Mouse (Mus musculus) hindbrain, embryonic 15.5 days (tissue): ENCODE data around the gene Fam196a. TPM values are rescaled to one million over a fixed set of nuclear protein-coding genes. Genes with fewer than 3 reads are reported as not detected.

Experiments used
- ATAC-seq: fragments of 200-750 bp; cut with Nextera tagmentation; 2 replicates; pipeline ENCODE4 v1.8.0; 2017; ENCODE audit warnings: low read depth, moderate number of reproducible peaks, moderate TSS enrichment; ENCODE audit not compliant: low FRiP score
- H3K27ac ChIP-seq: fragments of 300-500 bp; sonication (generic); replicated peaks from 2 replicates; pipeline ENCODE4 v1.5.1; 2015; ENCODE audit warnings: mild to moderate bottlenecking, inconsistent platforms
- H3K27me3 ChIP-seq: fragments of 300-500 bp; sonication (generic); 2 replicates; pipeline ENCODE4 v1.6.1; 2015; ENCODE audit warnings: control low read depth, inconsistent platforms
- H3K36me3 ChIP-seq: fragments of 300-500 bp; sonication (generic); 2 replicates; pipeline ENCODE4 v1.6.1; 2015; ENCODE audit warnings: control low read depth, inconsistent platforms
- H3K4me1 ChIP-seq: fragments of 300-500 bp; sonication (generic); replicated peaks from 2 replicates; pipeline ENCODE4 v1.6.1; 2015; ENCODE audit warnings: control low read depth, inconsistent platforms
- H3K4me2 ChIP-seq: fragments of 300-500 bp; sonication (generic); 2 replicates; pipeline ENCODE4 v1.6.1; 2015; ENCODE audit warnings: moderate library complexity, mild to moderate bottlenecking, inconsistent platforms
- H3K4me3 ChIP-seq: fragments of 300-500 bp; sonication (generic); 2 replicates; pipeline ENCODE4 v1.5.1; 2015; ENCODE audit warnings: mild to moderate bottlenecking, inconsistent platforms
- H3K9ac ChIP-seq: fragments of 300-500 bp; sonication (generic); 2 replicates; pipeline ENCODE4 v1.6.1; 2015; ENCODE audit warnings: inconsistent platforms
- H3K9me3 ChIP-seq: fragments of 300-500 bp; sonication (generic); 2 replicates; pipeline ENCODE4 v1.6.1; 2016; ENCODE audit warnings: control low read depth, inconsistent platforms
- WGBS: fragments of 180-500 bp; shearing (Covaris S2); methylation state at CpG from one replicate; pipeline ENCODE4 v1.1.7; 2015; 5-methylcytosine and 5-hydroxymethylcytosine counted together
- polyA plus RNA-seq: library from polyadenylated mRNA; unstranded; fragments of >200 nt; fragmentation: Nextera tagmentation; extraction: Ambion mirVana; gene quantifications from 2 replicates; pipeline ENCODE4 v1.2.1, GENCODE M21; 2015

Gene Fam196a
- polyA plus RNA-seq, result 10.8 and 11.9 TPM in 2 replicates

GRCm38 (mm10) chr7:134937927-134938609, at the start of gene Fam196a:
TSS of gene Fam196a (minus strand) at chr7:134938430.
- Histone ChIP-seq H3K27me3 (peaks cover 8% of the 10 kb centered on the region; the same call in 1 of the 2 replicates), H3K4me3 (peak within 1 kb of the TSS; percentile 69), H3K27ac (peak within 1 kb of the TSS; percentile 82), H3K4me1 (peaks cover 33% of the 10 kb centered on the region), H3K9me3 (no peaks in the 10 kb centered on the region), H3K4me2 (peak within 1 kb of the TSS; percentile 93), H3K9ac (peak within 1 kb of the TSS; percentile 64), H3K36me3 (no peaks in the 10 kb centered on the region)
- ATAC-seq, result peak; percentile 91
- WGBS, result 1% methylated on average over 52 of the region's 71 CpGs

- Histone ChIP-seq H3K4me1 (no peaks in the 10 kb centered on the region), H3K27ac (no peak overlapping the region), H3K4me3 (no peak overlapping the region), H3K27me3 (no peaks in the 10 kb centered on the region), H3K9me3 (no peaks in the 10 kb centered on the region), H3K9ac (no peak overlapping the region), H3K36me3 (no peaks in the 10 kb centered on the region), H3K4me2 (no peak overlapping the region)
- ATAC-seq, result no peak
- 78% methylated on average over 2 of the region's 2 CpGs for WGBS
Observed at GRCm38 (mm10) chr7:134961608-134962007, 23.4 kb upstream of the Fam196a start.

GRCm38 (mm10) chr7:134960871-134961270, 22.6 kb upstream of the Fam196a start:
- ATAC-seq, result no peak
- Histone ChIP-seq H3K27me3 (no peaks in the 10 kb centered on the region), H3K36me3 (no peaks in the 10 kb centered on the region), H3K4me2 (no peak overlapping the region), H3K4me1 (no peaks in the 10 kb centered on the region), H3K9me3 (no peaks in the 10 kb centered on the region), H3K4me3 (no peak overlapping the region), H3K9ac (no peak overlapping the region), H3K27ac (no peak overlapping the region)
- WGBS, result 63% methylated on average over 4 of the region's 4 CpGs

GRCm38 (mm10) chr7:134959086-134959485, 20.9 kb upstream of the Fam196a start:
- Histone ChIP-seq H3K4me2 (no peak overlapping the region), H3K27me3 (no peaks in the 10 kb centered on the region), H3K9ac (no peak overlapping the region), H3K27ac (no peak overlapping the region), H3K4me3 (no peak overlapping the region), H3K9me3 (no peaks in the 10 kb centered on the region), H3K36me3 (no peaks in the 10 kb centered on the region), H3K4me1 (no peaks in the 10 kb centered on the region)
- no peak for ATAC-seq
- 88% methylated on average over 6 of the region's 6 CpGs for WGBS

- Histone ChIP-seq H3K36me3 (no peaks in the 10 kb centered on the region), H3K9me3 (no peaks in the 10 kb centered on the region), H3K9ac (no peak overlapping the region), H3K4me1 (0 out of 2 replicates have a peak, but pooled peaks cover 4% of the 10 kb centered on the region), H3K27me3 (no peaks in the 10 kb centered on the region), H3K4me3 (no peak overlapping the region), H3K27ac (no peak overlapping the region), H3K4me2 (no peak overlapping the region)
- WGBS, result 85% methylated on average over 7 of the region's 7 CpGs
- ATAC-seq, result no peak
Observed at GRCm38 (mm10) chr7:134945925-134946716, 7.9 kb upstream of the Fam196a start.

- 75% methylated on average over 7 of the region's 7 CpGs for WGBS
- H3K27ac ChIP-seq, result no peak overlapping the region
- no peak overlapping the region for H3K4me3 ChIP-seq
- H3K4me2 ChIP-seq, result no peak overlapping the region
- H3K9ac ChIP-seq, result no peak overlapping the region
- H3K27me3 ChIP-seq, result 0 out of 2 replicates have a peak, but pooled peaks cover 4% of the 10 kb centered on the region
- H3K36me3 ChIP-seq, result no peaks in the 10 kb centered on the region
- ATAC-seq, result no peak
- H3K9me3 ChIP-seq, result no peaks in the 10 kb centered on the region
- peaks cover 7% of the 10 kb centered on the region for H3K4me1 ChIP-seq
Observed at GRCm38 (mm10) chr7:134943701-134944100, 5.5 kb upstream of the Fam196a start.

- Histone ChIP-seq H3K4me2 (no peak overlapping the region), H3K36me3 (no peaks in the 10 kb centered on the region), H3K9ac (no peak overlapping the region), H3K9me3 (no peaks in the 10 kb centered on the region), H3K4me1 (peaks cover 12% of the 10 kb centered on the region), H3K27ac (no peak overlapping the region), H3K4me3 (no peak overlapping the region), H3K27me3 (0 out of 2 replicates have a peak, but pooled peaks cover 4% of the 10 kb centered on the region)
- no peak for ATAC-seq
- WGBS, result 72% methylated on average over 6 of the region's 6 CpGs
Observed at GRCm38 (mm10) chr7:134943063-134943462, 4.8 kb upstream of the Fam196a start.

GRCm38 (mm10) chr7:134941891-134942290, 3.7 kb upstream of the Fam196a start:
- Histone ChIP-seq H3K4me3 (no peak overlapping the region), H3K4me2 (no peak overlapping the region), H3K9me3 (no peaks in the 10 kb centered on the region), H3K9ac (no peak overlapping the region), H3K4me1 (peaks cover 21% of the 10 kb centered on the region), H3K36me3 (no peaks in the 10 kb centered on the region), H3K27ac (no peak overlapping the region), H3K27me3 (0 out of 2 replicates have a peak, but pooled peaks cover 4% of the 10 kb centered on the region)
- 96% methylated on average over 6 of the region's 6 CpGs for WGBS
- ATAC-seq, result no peak

- WGBS, result under 1% methylated on average over 28 of the region's 37 CpGs
- peak; percentile 58 for ATAC-seq
- no peaks in the 10 kb centered on the region for H3K9me3 ChIP-seq
Observed at GRCm38 (mm10) chr7:134937471-134937926, 731 bp downstream of the Fam196a start.

GRCm38 (mm10) chr7:134931886-134932285, 6.3 kb downstream of the Fam196a start:
- Histone ChIP-seq H3K4me2 (no peak overlapping the region), H3K9ac (no peak overlapping the region), H3K4me1 (peaks cover 15% of the 10 kb centered on the region), H3K36me3 (no peaks in the 10 kb centered on the region), H3K27ac (no peak overlapping the region), H3K27me3 (peaks cover 3% of the 10 kb centered on the region; the same call in 1 of the 2 replicates), H3K9me3 (no peaks in the 10 kb centered on the region), H3K4me3 (no peak overlapping the region)
- ATAC-seq, result no peak
- WGBS, result 71% methylated on average over 2 of the region's 2 CpGs

More at GRCm38 (mm10) chr7:134937471-134937926, 731 bp downstream of the Fam196a start:
- Histone ChIP-seq H3K9ac (peak overlapping the region; percentile 64), H3K36me3 (no peaks in the 10 kb centered on the region), H3K4me1 (peaks cover 33% of the 10 kb centered on the region), H3K27me3 (peaks cover 8% of the 10 kb centered on the region; the same call in 1 of the 2 replicates), H3K27ac (peak overlapping the region; percentile 82), H3K4me2 (peak overlapping the region; percentile 93), H3K4me3 (peak overlapping the region; percentile 69)

GRCm38 (mm10) chr7:134901992-134902391, 36.2 kb downstream of the Fam196a start:
- Histone ChIP-seq H3K4me3 (no peak overlapping the region), H3K27ac (no peak overlapping the region), H3K9me3 (no peaks in the 10 kb centered on the region), H3K4me1 (no peaks in the 10 kb centered on the region), H3K36me3 (0 out of 2 replicates have a peak, but pooled peaks cover 5% of the 10 kb centered on the region), H3K9ac (no peak overlapping the region), H3K27me3 (no peaks in the 10 kb centered on the region), H3K4me2 (no peak overlapping the region)
- ATAC-seq, result no peak
- 67% methylated on average over 2 of the region's 2 CpGs for WGBS

GRCm38 (mm10) chr7:134899462-134899861, 38.8 kb downstream of the Fam196a start:
- ATAC-seq, result no peak
- Histone ChIP-seq H3K27me3 (no peaks in the 10 kb centered on the region), H3K27ac (no peak overlapping the region), H3K4me1 (no peaks in the 10 kb centered on the region), H3K9ac (no peak overlapping the region), H3K36me3 (0 out of 2 replicates have a peak, but pooled peaks cover 6% of the 10 kb centered on the region), H3K9me3 (no peaks in the 10 kb centered on the region), H3K4me3 (no peak overlapping the region), H3K4me2 (no peak overlapping the region)
- 94% methylated on average over 2 of the region's 2 CpGs for WGBS
